Mouse (Mus musculus): Measurements from ENCODE around the gene Zdhhc8.

Zdhhc8 gene

DNA sequence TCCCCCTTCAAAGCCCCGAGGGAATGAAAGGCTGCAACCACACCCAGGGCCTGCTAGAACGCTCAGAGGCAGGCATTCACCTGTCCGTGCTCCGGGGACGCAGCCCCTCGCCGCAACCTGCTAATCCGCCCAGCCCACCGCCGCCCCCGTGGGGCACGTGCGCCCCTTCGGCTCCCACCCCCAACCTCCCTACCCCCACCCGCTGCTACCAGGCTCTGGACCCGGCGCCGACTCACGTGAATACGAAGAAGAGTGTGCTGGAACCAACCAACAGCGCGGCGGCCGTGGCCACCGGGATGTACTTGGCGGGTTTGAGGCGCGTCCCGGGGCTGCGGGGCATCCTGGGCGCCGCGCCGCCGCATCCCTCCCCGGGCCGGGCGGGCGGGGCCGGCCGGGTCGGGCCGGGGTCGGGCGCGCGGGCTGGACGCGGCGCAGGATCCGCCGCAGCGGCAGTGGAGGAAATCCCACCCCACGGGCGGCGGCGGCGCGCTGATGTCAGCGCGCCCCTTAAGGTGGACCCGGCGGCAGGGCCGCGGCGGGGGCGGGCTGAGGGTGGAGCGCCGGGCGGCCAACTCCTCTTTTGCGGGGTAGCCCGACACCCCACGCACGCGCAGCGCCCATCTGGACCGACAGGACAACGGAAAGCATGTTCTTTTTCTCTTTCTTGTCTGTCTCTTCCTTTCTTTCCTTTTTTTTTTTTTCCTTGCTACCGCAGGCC lies at the start of gene Zdhhc8:
Gene Zdhhc8, minus strand, starts transcription at position 466 of the 718 bp plus-strand sequence.
- DNase-seq (ENCODE audit: low read depth, low spot score): peak; percentile 62
- Histone ChIP-seq H3K27me3 (ENCODE audit: control insufficient read depth, insufficient read depth, low read length, poor library complexity, severe bottlenecking) (no peaks in the 10 kb centered on the region), H3K36me3 (ENCODE audit: control insufficient read depth, insufficient read depth, low read length, poor library complexity, severe bottlenecking) (0 out of 2 replicates have a peak, but pooled peaks cover 2% of the 10 kb centered on the region)

DNA sequence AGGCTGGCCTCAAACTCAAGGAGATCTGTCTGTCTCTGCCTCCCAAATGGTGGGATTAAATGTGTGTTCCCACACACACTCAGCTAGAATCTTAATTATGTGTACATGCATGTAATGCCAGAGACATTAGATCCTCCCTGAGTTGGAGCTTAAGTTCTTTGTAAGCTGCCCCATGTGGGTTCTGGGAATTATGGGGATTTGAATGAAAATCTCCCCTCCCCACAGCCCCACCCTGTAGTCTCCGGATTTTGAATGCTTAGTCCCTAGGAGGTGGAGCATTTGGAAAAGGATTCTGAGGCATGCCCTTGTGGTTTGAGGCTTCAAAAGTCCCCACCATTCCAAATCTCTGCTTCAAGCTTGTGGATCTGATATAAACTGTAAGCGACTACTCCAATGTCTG lies 40.2 kb upstream of the Zdhhc8 start:
- H3K36me3 ChIP-seq (ENCODE audit: control insufficient read depth, insufficient read depth, low read length, poor library complexity, severe bottlenecking): peaks cover 20% of the 10 kb centered on the region
- DNase-seq (ENCODE audit: low read depth, low spot score): no peak
- H3K27me3 ChIP-seq (ENCODE audit: control insufficient read depth, insufficient read depth, low read length, poor library complexity, severe bottlenecking): no peaks in the 10 kb centered on the region

DNA sequence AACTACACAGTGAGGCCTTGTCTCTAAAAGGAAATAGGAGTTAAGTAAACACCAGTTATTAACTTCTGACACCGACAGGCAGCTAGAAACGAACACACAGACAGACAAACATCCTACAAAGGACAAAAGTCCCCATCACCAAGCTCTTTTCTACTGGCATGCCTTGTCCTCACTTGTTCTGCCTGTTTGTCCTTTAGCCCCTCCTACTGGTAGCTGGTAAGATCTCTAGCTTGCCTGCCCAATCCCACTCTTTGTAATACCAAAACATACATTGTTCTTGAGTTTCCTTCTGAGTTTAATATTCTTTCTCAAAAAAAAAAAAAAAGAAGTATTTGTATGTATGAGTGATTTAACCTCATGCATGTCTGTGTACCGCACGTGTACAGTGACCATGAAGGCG lies 33.2 kb upstream of the Zdhhc8 start:
- peaks cover 10% of the 10 kb centered on the region; the same call in 1 of the 2 replicates for H3K36me3 ChIP-seq (ENCODE audit: control insufficient read depth, insufficient read depth, low read length, poor library complexity, severe bottlenecking)
- H3K27me3 ChIP-seq (ENCODE audit: control insufficient read depth, insufficient read depth, low read length, poor library complexity, severe bottlenecking): no peaks in the 10 kb centered on the region
- peak; percentile 49 for DNase-seq (ENCODE audit: low read depth, low spot score)

DNA sequence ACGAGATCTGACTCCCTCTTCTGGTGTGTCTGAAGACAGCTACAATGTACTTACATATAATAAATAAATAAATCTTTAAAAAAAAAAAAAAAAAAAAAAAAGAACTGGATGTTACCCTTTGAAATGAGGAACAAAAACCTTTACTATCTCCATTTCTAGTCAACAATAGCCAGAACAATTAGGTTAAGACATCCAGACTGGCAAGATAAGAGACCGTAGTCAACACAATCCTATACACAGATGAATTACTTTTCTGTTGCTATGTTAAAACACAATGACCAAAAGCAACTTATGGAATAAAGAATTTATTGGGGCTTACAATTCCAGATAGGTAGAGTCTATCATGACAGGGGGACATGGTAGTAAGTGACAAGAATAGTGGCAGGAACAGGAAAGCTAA lies 30.1 kb upstream of the Zdhhc8 start:
- no peaks in the 10 kb centered on the region for H3K27me3 ChIP-seq (ENCODE audit: control insufficient read depth, insufficient read depth, low read length, poor library complexity, severe bottlenecking)
- H3K36me3 ChIP-seq (ENCODE audit: control insufficient read depth, insufficient read depth, low read length, poor library complexity, severe bottlenecking): 0 out of 2 replicates have a peak, but pooled peaks cover 7% of the 10 kb centered on the region
- DNase-seq (ENCODE audit: low read depth, low spot score): no peak

DNA sequence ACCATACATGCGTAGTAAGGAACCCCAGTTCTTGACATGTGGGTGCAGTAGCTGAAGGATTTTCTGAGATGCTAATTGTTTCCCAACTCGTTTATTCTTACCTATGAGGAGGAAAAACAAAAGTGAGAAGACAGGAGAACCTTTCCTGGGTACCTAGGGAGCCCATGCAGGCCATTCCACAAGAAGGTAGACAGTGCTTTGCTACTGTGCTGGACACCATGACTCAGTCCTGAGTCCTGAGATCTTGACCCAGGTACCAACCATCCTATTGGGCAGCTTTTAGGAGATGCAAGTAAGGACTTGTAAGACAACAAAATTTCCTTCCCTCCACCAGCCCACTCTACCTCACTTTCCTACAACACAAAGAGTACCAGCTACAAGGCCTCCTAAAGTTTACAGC lies 23.3 kb upstream of the Zdhhc8 start, which contains the start of gene Gm49776:
Gene Gm49776, minus strand, starts transcription at position 101 of the 400 bp plus-strand sequence.
- no peak for DNase-seq (ENCODE audit: low read depth, low spot score)
- Histone ChIP-seq H3K36me3 (ENCODE audit: control insufficient read depth, insufficient read depth, low read length, poor library complexity, severe bottlenecking) (peaks cover 25% of the 10 kb centered on the region), H3K27me3 (ENCODE audit: control insufficient read depth, insufficient read depth, low read length, poor library complexity, severe bottlenecking) (no peaks in the 10 kb centered on the region)

DNA sequence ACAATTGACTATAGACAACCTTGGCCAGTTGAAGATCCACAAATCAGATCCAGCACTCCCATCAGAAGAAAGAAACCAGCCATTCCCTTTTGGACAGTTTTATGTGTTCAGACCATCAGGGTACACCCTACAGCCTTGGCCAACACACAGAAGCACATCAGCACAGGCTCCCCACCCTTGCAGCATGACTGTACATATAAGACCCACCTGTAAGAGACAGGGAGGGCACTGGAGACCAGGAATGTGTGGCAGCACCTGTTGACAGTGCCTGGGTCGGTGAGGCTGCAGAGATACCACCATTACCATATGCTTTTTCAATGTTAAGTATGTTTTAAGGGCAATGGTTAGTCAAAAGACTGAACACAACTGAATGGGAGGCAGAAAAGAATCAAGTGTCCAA lies 18.9 kb upstream of the Zdhhc8 start:
- Histone ChIP-seq H3K27me3 (ENCODE audit: control insufficient read depth, insufficient read depth, low read length, poor library complexity, severe bottlenecking) (no peaks in the 10 kb centered on the region), H3K36me3 (ENCODE audit: control insufficient read depth, insufficient read depth, low read length, poor library complexity, severe bottlenecking) (peaks cover 25% of the 10 kb centered on the region)
- DNase-seq (ENCODE audit: low read depth, low spot score): no peak

DNA sequence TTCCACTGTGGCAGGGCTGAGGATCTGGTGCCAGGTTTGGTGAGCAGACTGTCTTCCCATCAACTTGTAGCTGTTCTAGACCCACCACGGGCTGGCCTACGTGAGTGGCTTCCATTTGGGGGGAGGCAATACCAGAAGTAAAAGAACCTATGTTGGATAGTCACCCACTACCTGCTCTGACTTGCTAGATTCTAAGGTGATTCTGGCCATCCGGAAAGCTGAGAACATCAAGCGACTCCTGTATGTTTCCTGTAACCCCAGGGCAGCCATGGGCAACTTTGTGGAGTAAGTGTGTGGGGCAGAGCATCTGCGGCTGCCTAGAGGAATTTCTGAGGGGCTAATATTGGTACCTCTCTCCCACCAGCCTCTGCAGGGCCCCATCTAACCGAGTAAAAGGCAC lies 17.8 kb upstream of the Zdhhc8 start:
- DNase-seq (ENCODE audit: low read depth, low spot score): no peak
- Histone ChIP-seq H3K27me3 (ENCODE audit: control insufficient read depth, insufficient read depth, low read length, poor library complexity, severe bottlenecking) (no peaks in the 10 kb centered on the region), H3K36me3 (ENCODE audit: control insufficient read depth, insufficient read depth, low read length, poor library complexity, severe bottlenecking) (peaks cover 21% of the 10 kb centered on the region)

DNA sequence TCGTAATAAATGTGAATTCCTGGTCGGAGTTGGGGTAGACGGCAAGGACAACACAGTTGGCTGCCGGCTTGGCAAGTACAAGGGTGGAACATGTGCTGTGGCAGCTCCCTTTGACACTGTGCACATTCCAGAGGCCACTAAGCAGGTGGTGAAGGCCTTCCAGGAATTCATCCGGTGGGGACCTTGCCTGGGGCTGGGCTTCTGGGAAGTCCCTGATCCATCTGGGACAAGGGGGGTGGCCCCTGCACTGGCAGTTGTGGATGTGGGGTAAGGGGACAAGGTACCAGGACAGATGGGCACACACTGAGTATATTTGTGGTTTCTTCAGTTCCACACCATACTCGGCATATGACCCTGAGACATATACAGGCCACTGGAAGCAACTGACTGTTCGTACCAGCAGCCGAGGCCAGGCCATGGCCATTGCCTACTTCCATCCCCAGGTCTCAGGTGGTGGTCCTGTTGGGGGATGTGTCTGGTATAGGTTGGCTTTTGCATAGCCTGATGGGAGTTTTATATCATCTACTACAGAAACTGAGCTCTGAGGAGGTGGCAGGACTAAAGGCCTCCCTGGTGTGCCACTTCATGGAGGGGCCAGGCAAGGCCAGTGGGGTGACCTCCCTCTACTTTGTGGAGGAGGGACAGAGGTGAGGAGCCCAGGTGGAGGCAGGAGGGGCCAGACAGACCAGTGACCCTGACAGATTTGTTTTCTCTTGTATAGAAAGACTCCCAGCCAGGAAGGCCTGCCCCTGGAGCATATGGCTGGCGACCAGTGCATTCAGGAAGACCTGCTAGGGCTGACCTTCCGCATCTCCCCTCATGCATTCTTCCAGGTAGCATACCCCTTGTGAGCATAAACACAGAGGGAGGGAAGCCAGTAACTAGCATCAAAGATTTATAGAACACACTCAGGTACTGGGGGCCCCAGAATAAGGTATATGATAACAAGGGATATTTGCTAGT lies 16.2 kb upstream of the Zdhhc8 start:
- peaks cover 10% of the 10 kb centered on the region for H3K36me3 ChIP-seq (ENCODE audit: control insufficient read depth, insufficient read depth, low read length, poor library complexity, severe bottlenecking)
- H3K27me3 ChIP-seq (ENCODE audit: control insufficient read depth, insufficient read depth, low read length, poor library complexity, severe bottlenecking): no peaks in the 10 kb centered on the region
- DNase-seq (ENCODE audit: low read depth, low spot score): no peak

DNA sequence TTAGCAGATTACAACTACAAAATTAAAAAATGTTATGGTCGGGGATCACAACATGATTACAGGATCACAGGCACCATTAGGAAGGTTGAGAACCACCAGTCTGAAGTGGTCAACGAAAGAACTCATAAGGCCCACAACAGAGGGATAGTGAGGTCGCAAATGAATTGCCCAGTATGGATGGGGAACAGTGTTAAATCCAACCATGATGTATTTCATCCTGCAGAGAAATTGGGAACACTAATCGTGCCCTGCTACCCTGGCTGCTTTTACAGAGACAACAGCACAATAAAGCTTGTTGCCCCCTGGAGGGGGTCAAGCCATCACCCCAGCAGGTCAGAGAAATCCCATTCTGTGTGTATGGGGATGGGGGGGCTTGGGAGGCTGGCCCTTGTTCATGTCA lies 15.3 kb upstream of the Zdhhc8 start:
- no peak for DNase-seq (ENCODE audit: low read depth, low spot score)
- peaks cover 7% of the 10 kb centered on the region for H3K36me3 ChIP-seq (ENCODE audit: control insufficient read depth, insufficient read depth, low read length, poor library complexity, severe bottlenecking)
- H3K27me3 ChIP-seq (ENCODE audit: control insufficient read depth, insufficient read depth, low read length, poor library complexity, severe bottlenecking): no peaks in the 10 kb centered on the region

DNA sequence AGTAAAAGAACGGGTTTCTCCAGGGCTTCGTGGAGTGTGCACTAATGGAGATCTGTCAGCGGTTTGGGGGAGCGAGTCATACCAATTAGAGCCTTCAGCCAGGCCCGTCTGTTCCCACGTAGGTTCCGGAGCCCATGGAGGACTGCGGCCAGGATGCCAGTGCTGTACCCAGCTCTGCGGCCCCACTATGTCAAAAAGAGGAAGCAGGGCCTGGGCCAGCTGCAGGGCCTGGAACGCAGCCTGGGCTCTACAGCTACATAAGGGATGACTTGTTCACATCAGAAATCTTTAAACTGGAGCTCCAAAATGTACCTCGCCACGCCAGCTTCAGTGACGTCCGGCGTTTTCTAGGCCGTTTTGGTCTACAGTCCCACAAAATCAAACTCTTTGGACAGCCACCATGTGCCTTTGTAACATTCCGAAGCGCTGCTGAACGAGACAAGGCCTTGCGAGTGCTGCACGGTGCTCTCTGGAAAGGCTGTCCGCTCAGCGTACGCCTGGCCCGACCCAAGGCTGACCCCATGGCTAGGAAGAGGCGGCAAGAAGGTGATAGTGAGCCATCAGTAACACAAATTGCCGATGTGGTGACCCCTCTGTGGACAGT lies 14.5 kb upstream of the Zdhhc8 start:
- peaks cover 8% of the 10 kb centered on the region for H3K36me3 ChIP-seq (ENCODE audit: control insufficient read depth, insufficient read depth, low read length, poor library complexity, severe bottlenecking)
- DNase-seq (ENCODE audit: low read depth, low spot score): peak; percentile 79
- no peaks in the 10 kb centered on the region for H3K27me3 ChIP-seq (ENCODE audit: control insufficient read depth, insufficient read depth, low read length, poor library complexity, severe bottlenecking)

DNA sequence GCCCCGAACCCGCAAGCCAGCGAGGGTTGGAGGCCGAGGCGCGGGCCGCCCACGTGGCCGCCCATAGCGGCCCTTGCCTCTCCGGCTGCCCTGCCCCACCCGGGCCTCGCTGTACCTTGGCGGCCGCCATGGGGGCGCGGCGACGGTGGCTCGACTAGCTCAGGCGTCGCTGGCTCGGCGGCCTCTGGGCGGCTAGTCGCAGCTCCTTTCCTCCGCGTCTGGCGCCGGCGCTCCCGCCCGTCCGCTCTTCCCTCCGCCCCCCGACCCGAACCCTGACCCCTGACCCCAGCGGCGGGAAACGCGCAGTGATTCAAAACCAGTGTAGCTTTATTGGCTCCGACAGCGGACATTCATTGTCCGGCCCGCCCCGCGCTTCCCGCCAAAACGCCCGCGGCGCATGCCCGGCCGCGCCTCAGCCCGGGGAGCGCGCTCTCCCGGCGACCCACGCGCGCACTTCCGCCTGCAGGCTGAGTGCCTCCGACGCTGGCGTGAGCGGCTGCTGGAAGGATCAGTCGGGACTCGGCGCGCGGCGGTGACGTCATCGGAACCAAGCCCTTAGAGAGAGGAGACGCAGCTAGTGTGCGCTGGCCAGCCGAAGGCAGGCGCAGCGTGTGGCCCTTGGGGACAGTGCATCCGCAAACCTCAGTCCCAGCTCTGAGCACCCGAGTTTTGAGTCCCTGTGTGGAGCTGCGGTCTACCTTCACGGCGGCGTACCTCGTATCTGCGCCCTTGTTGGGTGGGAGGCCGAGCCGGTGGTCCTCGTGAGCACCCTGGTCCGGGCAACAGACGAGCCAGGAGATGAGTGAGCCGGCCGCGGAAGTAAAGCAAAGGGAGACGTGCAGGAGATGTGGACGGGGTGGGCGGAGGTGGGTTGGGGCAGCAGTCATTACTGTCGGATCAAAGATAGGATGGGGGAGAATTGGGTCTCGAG lies 13.8 kb upstream of the Zdhhc8 start, which contains the start of the genes Trmt2a and Ranbp1:
Gene Trmt2a, plus strand, starts transcription at position 247 of the 931 bp plus-strand sequence.
Gene Ranbp1, minus strand, starts transcription at position 300 of the 931 bp plus-strand sequence.
- peaks cover 7% of the 10 kb centered on the region for H3K36me3 ChIP-seq (ENCODE audit: control insufficient read depth, insufficient read depth, low read length, poor library complexity, severe bottlenecking)
- H3K27me3 ChIP-seq (ENCODE audit: control insufficient read depth, insufficient read depth, low read length, poor library complexity, severe bottlenecking): no peaks in the 10 kb centered on the region
- peak; percentile 99 for DNase-seq (ENCODE audit: low read depth, low spot score)

DNA sequence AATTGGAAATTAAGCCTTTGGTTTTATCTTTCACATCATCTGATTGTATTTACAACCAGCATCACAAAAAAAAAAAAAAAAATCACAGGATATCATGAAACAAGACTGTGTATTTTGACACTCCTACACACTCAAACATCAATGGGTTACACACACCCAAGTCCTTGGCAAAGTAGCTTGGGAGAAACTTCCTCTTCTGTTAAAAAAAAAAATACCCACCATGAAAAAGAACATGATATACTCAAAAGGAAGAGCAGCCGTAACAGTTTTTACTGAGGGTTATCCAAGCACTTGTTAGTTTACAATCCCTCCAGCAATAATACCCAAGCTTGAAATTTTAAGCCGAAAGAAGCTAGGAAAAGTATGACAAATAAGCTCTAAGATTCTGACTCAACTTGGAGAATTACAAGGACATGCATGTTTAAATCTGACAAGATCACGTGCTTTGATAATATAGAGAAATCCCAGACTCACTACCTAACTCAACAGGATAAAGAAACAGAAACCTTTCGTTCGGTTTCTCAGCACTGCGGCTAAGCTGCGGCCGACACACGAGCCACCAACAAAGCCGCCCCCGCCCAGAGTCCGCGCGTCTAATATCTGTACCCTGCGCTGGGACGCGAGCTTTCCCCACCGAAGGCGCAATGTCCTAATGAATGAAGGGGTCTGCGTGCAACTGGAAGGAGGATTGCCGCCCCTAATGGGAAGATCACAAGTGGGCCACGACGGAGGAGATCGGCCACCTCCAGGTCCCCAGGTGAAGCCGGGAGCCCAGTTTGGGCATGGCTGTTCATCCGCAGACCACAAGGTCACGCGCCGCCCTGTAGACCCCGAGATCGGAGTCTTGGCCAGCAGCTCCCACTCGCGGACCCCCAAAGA lies 12.8 kb upstream of the Zdhhc8 start:
- no peak for DNase-seq (ENCODE audit: low read depth, low spot score)
- H3K27me3 ChIP-seq (ENCODE audit: control insufficient read depth, insufficient read depth, low read length, poor library complexity, severe bottlenecking): no peaks in the 10 kb centered on the region
- H3K36me3 ChIP-seq (ENCODE audit: control insufficient read depth, insufficient read depth, low read length, poor library complexity, severe bottlenecking): peaks cover 8% of the 10 kb centered on the region

DNA sequence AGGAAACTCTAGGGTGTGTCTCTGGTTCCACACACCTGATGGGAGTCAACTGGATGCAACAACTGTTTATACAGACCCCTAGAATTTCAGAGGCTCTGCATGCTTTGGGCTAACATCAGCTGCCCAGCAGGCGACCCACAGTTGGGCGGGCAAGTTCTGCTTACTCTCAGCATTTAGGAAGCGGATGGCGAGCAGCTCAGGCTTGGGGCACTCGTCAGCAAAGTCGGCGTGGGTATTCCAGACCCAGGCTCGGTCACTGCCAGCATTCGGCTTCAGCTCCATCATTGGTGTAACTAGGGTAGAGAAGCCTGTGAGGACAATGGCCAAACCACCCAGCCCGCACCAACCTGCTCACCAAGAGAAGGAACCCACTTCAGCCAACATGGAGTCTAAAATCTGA lies 6.6 kb upstream of the Zdhhc8 start:
- H3K27me3 ChIP-seq (ENCODE audit: control insufficient read depth, insufficient read depth, low read length, poor library complexity, severe bottlenecking): no peaks in the 10 kb centered on the region
- peaks cover 23% of the 10 kb centered on the region for H3K36me3 ChIP-seq (ENCODE audit: control insufficient read depth, insufficient read depth, low read length, poor library complexity, severe bottlenecking)
- DNase-seq (ENCODE audit: low read depth, low spot score): no peak

Measured in splenic B cell, adult 2 months (primary cell).